Mouse (Mus musculus) small intestine, adult 2 months (tissue): ENCODE data around the gene Gm13277.
"Not testable (repeated sequence)": the region's sequence is repeated elsewhere in the genome, so short reads cannot be mapped to it uniquely, and the experiment has no call there.

Experiments
- CTCF ChIP-seq: fragments of 200-500 bp; IDR thresholded peaks from 2 replicates; pipeline ENCODE4 v1.5.1; 2012; ENCODE audit warnings: low read depth, mild to moderate bottlenecking, control low read depth, inconsistent platforms, low read length, moderate library complexity, mixed read lengths; ENCODE audit not compliant: insufficient replicate concordance, insufficient read length; ENCODE audit errors: extremely low read depth
- POLR2A ChIP-seq: fragments of 200-500 bp; IDR thresholded peaks from 2 replicates; pipeline ENCODE4 v1.6.1; 2012; ENCODE audit warnings: low read depth, mild to moderate bottlenecking, control low read depth, inconsistent platforms, low read length, moderate library complexity

- not testable (repeated sequence) for TF ChIP-seq CTCF, POLR2A
Observed at GRCm38 (mm10) chr4:88782335-88782734, 6.1 kb upstream of the Gm13277 start.
